Mouse (Mus musculus) lung, postnatal 0 days (tissue): ENCODE measurements around the gene Eftud2. TPM values are rescaled to one million over a fixed set of nuclear protein-coding genes. Genes with fewer than 3 reads are reported as not detected.

ENCODE experiments used
- ATAC-seq: fragments of 200-750 bp; cut with Nextera tagmentation; 2 replicates; pipeline ENCODE4 v1.8.0; 2017; ENCODE audit warnings: moderate library complexity
- DNase-seq: peaks from one replicate; pipeline ENCODE4 v3.0.0-alpha.2; 2016; ENCODE audit warnings: low spot score
- H3K27ac ChIP-seq: fragments of 300-500 bp; sonication (generic); 2 replicates; pipeline ENCODE4 v1.5.1; 2014; ENCODE audit warnings: antibody characterized with exemption, mild to moderate bottlenecking, low read length, mixed read lengths
- H3K27me3 ChIP-seq: fragments of 300-500 bp; sonication (generic); replicated peaks from 2 replicates; pipeline ENCODE4 v1.6.1; 2014; ENCODE audit warnings: low read length, mixed read lengths; ENCODE audit not compliant: insufficient read depth
- H3K36me3 ChIP-seq: fragments of 300-500 bp; sonication (generic); 2 replicates; pipeline ENCODE4 v1.6.1; 2014; ENCODE audit warnings: low read length, mixed read lengths; ENCODE audit not compliant: insufficient read depth
- H3K4me1 ChIP-seq: fragments of 300-500 bp; sonication (generic); 2 replicates; pipeline ENCODE4 v1.6.1; 2014; ENCODE audit warnings: antibody characterized with exemption, low read depth, low read length, mixed read lengths; ENCODE audit not compliant: insufficient read depth
- H3K4me2 ChIP-seq: fragments of 300-500 bp; sonication (generic); replicated peaks from 2 replicates; pipeline ENCODE4 v1.6.1; 2014; ENCODE audit warnings: low read depth, mild to moderate bottlenecking, low read length, moderate library complexity, mixed read lengths
- H3K4me3 ChIP-seq: fragments of 300-500 bp; sonication (generic); 2 replicates; pipeline ENCODE4 v1.5.1; 2014; ENCODE audit warnings: low read depth, low read length
- H3K9ac ChIP-seq: fragments of 300-500 bp; sonication (generic); replicated peaks from 2 replicates; pipeline ENCODE4 v1.6.1; 2014; ENCODE audit warnings: low read depth, mild to moderate bottlenecking
- H3K9me3 ChIP-seq: fragments of 300-500 bp; sonication (generic); 2 replicates; pipeline ENCODE4 v1.6.1; 2016; ENCODE audit warnings: low read length, mixed read lengths
- CTCF ChIP-seq: IDR thresholded peaks from 2 replicates; pipeline ENCODE4 v1.5.1; 2016; ENCODE audit warnings: antibody characterized with exemption, mild to moderate bottlenecking
- EP300 ChIP-seq: IDR thresholded peaks from 2 replicates; pipeline ENCODE4 v1.6.1; 2016; ENCODE audit warnings: antibody characterized with exemption, mild to moderate bottlenecking, control low read depth
- WGBS: fragments of 180-500 bp; shearing (Covaris S2); extraction: QIAGEN DNeasy Blood & Tissue Kit; methylation state at CpG from one replicate; pipeline ENCODE4 v1.1.7; 2014; 5-methylcytosine and 5-hydroxymethylcytosine counted together
- polyA plus RNA-seq: library from polyadenylated mRNA; unstranded; fragments of >200 nt; fragmentation: Nextera tagmentation; extraction: Ambion mirVana; gene quantifications from 2 replicates; pipeline ENCODE4 v1.2.1, GENCODE M21; 2015

Eftud2 gene
- polyA plus RNA-seq, 1 experiment from 2014 or later, result 67.1 TPM

- peaks cover 12% of the 10 kb centered on the region; the same call in 1 of the 2 replicates for H3K36me3 ChIP-seq
- WGBS, result 88% methylated on average over 1 of the region's 1 CpGs
- DNase-seq (no peak), ATAC-seq (no peak)
- TF ChIP-seq CTCF (no peak), EP300 (no peak)
- H3K9me3 ChIP-seq, result no peaks in the 10 kb centered on the region
- peak overlapping the region; percentile 12; the same call in 1 of the 2 replicates for H3K4me2 ChIP-seq
- no peak overlapping the region for H3K4me3 ChIP-seq
- peak overlapping the region; percentile 38; the same call in 1 of the 2 replicates for H3K27ac ChIP-seq
- H3K9ac ChIP-seq, result 0 out of 2 replicates have a peak overlapping the region, but pooled peaks have one; percentile 5
- H3K4me1 ChIP-seq, result no peaks in the 10 kb centered on the region
- H3K27me3 ChIP-seq, result no peaks in the 10 kb centered on the region
Measured at GRCm38 (mm10) chr11:102837385-102837784, 43.4 kb downstream of the Eftud2 start.

- Histone ChIP-seq H3K36me3 (peaks cover 10% of the 10 kb centered on the region; the same call in 1 of the 2 replicates), H3K27ac (peak overlapping the region; percentile 49)
- 74% methylated on average over 9 of the region's 9 CpGs for WGBS
Measured at GRCm38 (mm10) chr11:102836146-102836545, 44.6 kb downstream of the Eftud2 start.

GRCm38 (mm10) chr11:102835549-102835948 is 45.2 kb downstream of the Eftud2 start, which contains the start of gene Higd1b:
Gene Higd1b, plus strand, starts transcription at chr11:102835849.
- Histone ChIP-seq H3K9me3 (no peaks in the 10 kb centered on the region), H3K4me3 (no peak within 1 kb of the TSS), H3K36me3 (peaks cover 8% of the 10 kb centered on the region; the same call in 1 of the 2 replicates), H3K4me2 (0 out of 2 replicates have a peak within 1 kb of the TSS, but pooled peaks have one; percentile 3), H3K27me3 (no peaks in the 10 kb centered on the region), H3K9ac (no peak within 1 kb of the TSS; the same call in 1 of the 2 replicates), H3K4me1 (no peaks in the 10 kb centered on the region), H3K27ac (peak within 1 kb of the TSS; percentile 49)
- DNase-seq (peak; percentile 29), ATAC-seq (0 out of 2 replicates have a peak, but pooled peaks have one; percentile 3)
- WGBS, result 54% methylated on average over 4 of the region's 4 CpGs
- TF ChIP-seq EP300 (no peak), CTCF (no peak)

More at GRCm38 (mm10) chr11:102836146-102836545, 44.6 kb downstream of the Eftud2 start:
- no peaks in the 10 kb centered on the region for H3K4me1 ChIP-seq
- ATAC-seq (no peak), DNase-seq (no peak)
- no peak overlapping the region for H3K4me3 ChIP-seq
- TF ChIP-seq EP300 (no peak), CTCF (no peak)
- no peaks in the 10 kb centered on the region for H3K9me3 ChIP-seq
- H3K9ac ChIP-seq, result no peak overlapping the region; the same call in 1 of the 2 replicates
- H3K27me3 ChIP-seq, result no peaks in the 10 kb centered on the region
- no peak overlapping the region for H3K4me2 ChIP-seq

- no peaks in the 10 kb centered on the region for H3K27me3 ChIP-seq
- TF ChIP-seq EP300 (no peak), CTCF (no peak)
- no peak overlapping the region for H3K4me2 ChIP-seq
- ATAC-seq, result peak; percentile 59
- 72% methylated on average over 10 of the region's 10 CpGs for WGBS
- DNase-seq, result peak; percentile 22
- no peak overlapping the region for H3K9ac ChIP-seq
- H3K9me3 ChIP-seq, result no peaks in the 10 kb centered on the region
- H3K36me3 ChIP-seq, result peaks cover 8% of the 10 kb centered on the region; the same call in 1 of the 2 replicates
- H3K4me3 ChIP-seq, result no peak overlapping the region
- no peaks in the 10 kb centered on the region for H3K4me1 ChIP-seq
- 0 out of 2 replicates have a peak overlapping the region, but pooled peaks have one; percentile 3 for H3K27ac ChIP-seq
Measured at GRCm38 (mm10) chr11:102834219-102834618, 46.6 kb downstream of the Eftud2 start.

GRCm38 (mm10) chr11:102832700-102833297 is 48.0 kb downstream of the Eftud2 start:
- no peaks in the 10 kb centered on the region for H3K27me3 ChIP-seq
- peak; percentile 42 for DNase-seq
- 0 out of 2 replicates have a peak overlapping the region, but pooled peaks have one; percentile 5 for H3K4me2 ChIP-seq
- TF ChIP-seq EP300, result no peak
- TF ChIP-seq CTCF, result no peak; the same call in 1 of the 2 replicates
- H3K9me3 ChIP-seq, result no peaks in the 10 kb centered on the region
- 49% methylated on average over 18 of the region's 18 CpGs for WGBS
- ATAC-seq, result peak; percentile 52
- no peak overlapping the region for H3K9ac ChIP-seq
- H3K4me3 ChIP-seq, result no peak overlapping the region
- 0 out of 2 replicates have a peak overlapping the region, but pooled peaks have one; percentile 14 for H3K27ac ChIP-seq
- no peaks in the 10 kb centered on the region for H3K4me1 ChIP-seq
- H3K36me3 ChIP-seq, result no peaks in the 10 kb centered on the region

- no peak for TF ChIP-seq EP300
- no peak for TF ChIP-seq CTCF
- H3K9ac ChIP-seq, result no peak overlapping the region
- no peak overlapping the region for H3K27ac ChIP-seq
- no peak overlapping the region for H3K4me2 ChIP-seq
- no peak for ATAC-seq
- DNase-seq, result no peak
- H3K4me1 ChIP-seq, result no peaks in the 10 kb centered on the region
- no peaks in the 10 kb centered on the region for H3K36me3 ChIP-seq
- no peaks in the 10 kb centered on the region for H3K27me3 ChIP-seq
- H3K9me3 ChIP-seq, result no peaks in the 10 kb centered on the region
- 49% methylated on average over 4 of the region's 4 CpGs for WGBS
- H3K4me3 ChIP-seq, result no peak overlapping the region
Measured at GRCm38 (mm10) chr11:102830276-102830675, 50.5 kb downstream of the Eftud2 start.
